Mouse (Mus musculus): ENCODE results near the gene Ly6g6d.

Ly6g6d gene

GRCm38 (mm10) chr17:35022541-35023060, 55.3 kb downstream of the Ly6g6d start:
- no peak for DNase-seq

DNA sequence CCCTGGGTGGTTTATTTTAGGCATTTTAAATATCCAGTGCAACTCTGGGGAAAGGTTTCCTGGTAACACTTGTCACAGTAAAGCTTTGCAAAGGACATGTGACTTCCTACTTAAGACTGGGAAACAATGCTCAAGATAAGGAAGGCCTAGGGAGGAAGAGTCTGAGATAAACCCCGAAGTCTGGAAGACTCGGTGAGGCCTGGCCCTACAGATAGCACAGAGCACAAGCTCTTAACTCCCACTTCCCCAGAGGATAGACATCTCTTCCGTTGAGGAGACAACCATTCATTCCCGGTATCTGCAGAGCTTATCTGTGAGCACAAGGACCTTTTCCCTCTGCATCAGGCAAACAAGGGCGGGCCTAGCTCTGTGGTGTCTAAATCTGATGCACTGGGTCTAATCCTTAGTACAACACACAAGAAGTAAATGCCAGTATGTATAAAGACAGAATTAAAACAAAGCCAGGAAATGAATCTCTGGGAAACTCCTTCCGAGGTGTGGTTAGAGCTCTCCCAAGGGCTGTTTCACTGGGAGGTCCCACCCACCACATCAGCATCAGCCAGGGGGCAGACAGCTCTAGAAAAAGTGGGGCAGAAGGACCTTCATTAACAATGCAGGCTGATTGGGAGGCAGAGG, 55.9 kb downstream of the Ly6g6d start:
- DNase-seq: no peak
